17 mouse cellular contexts compared by ENCODE assay signal in genomic region chr4:129850491-129850890, GRCm38 (mm10). TPM values are rescaled to one million over a fixed set of nuclear protein-coding genes. Genes with fewer than 3 reads are reported as not detected.
DNase-seq lines count a peak whose midpoint lies in the region; ATAC-seq and TF ChIP-seq lines count a peak whose summit lies in the region.
"Had no signal": no experiment of that assay in that cellular context is flagged by ENCODE, and none has a peak within 500 bp of the region (broad histone marks: within the 10 kb centered on the region; RNA-seq: fewer than 3 reads in every experiment).

No protein-coding gene starts in this region.

- H3K27me3 ChIP-seq in forebrain, postnatal 0 days (ENCODE audit: insufficient read depth, low read length), result no peaks in the 10 kb centered on the region
- no peaks in the 10 kb centered on the region for H3K27me3 ChIP-seq in forebrain, embryonic 12.5 days
- H3K27me3 ChIP-seq in lung, postnatal 0 days (replicated peaks; ENCODE audit: insufficient read depth, low read length), result no peaks in the 10 kb centered on the region
- H3K27me3 ChIP-seq in limb, embryonic 14.5 days (ENCODE audit: control insufficient read depth, insufficient read depth, low read length), result no peaks in the 10 kb centered on the region
- H3K27me3 ChIP-seq: embryonic facial prominence, embryonic 12.5 days; heart, embryonic 15.5 days; hindbrain, embryonic 13.5 days; liver, embryonic 12.5 days had no signal

- H3K27ac ChIP-seq in forebrain, postnatal 0 days (ENCODE audit: low read depth, low read length), result no peak overlapping the region
- no peak overlapping the region for H3K27ac ChIP-seq in forebrain, embryonic 12.5 days
- no peak overlapping the region for H3K27ac ChIP-seq in lung, postnatal 0 days (ENCODE audit: low read length)
- no peak overlapping the region for H3K27ac ChIP-seq in limb, embryonic 14.5 days (replicated peaks; ENCODE audit: low read depth, low read length)
- H3K27ac ChIP-seq: embryonic facial prominence, embryonic 12.5 days; heart, embryonic 15.5 days; hindbrain, embryonic 13.5 days; liver, embryonic 12.5 days; midbrain, embryonic 10.5 days had no signal

- no peak overlapping the region for H3K4me3 ChIP-seq in forebrain, postnatal 0 days (ENCODE audit: low read depth, low read length)
- H3K4me3 ChIP-seq in forebrain, embryonic 12.5 days (replicated peaks), result no peak overlapping the region
- no peak overlapping the region for H3K4me3 ChIP-seq in lung, postnatal 0 days (ENCODE audit: low read depth, low read length)
- no peak overlapping the region for H3K4me3 ChIP-seq in limb, embryonic 14.5 days (replicated peaks; ENCODE audit: low read length)
- H3K4me3 ChIP-seq: embryonic facial prominence, embryonic 12.5 days; heart, embryonic 15.5 days; hindbrain, embryonic 13.5 days; liver, embryonic 12.5 days; midbrain, embryonic 10.5 days had no signal

- H3K4me1 ChIP-seq in forebrain, postnatal 0 days (ENCODE audit: insufficient read depth), result no peaks in the 10 kb centered on the region
- H3K4me1 ChIP-seq in forebrain, embryonic 12.5 days, result no peaks in the 10 kb centered on the region
- no peaks in the 10 kb centered on the region for H3K4me1 ChIP-seq in lung, postnatal 0 days (ENCODE audit: insufficient read depth, low read depth, low read length)
- H3K4me1 ChIP-seq in limb, embryonic 14.5 days (ENCODE audit: control insufficient read depth, insufficient read depth, low read length), result no peaks in the 10 kb centered on the region
- H3K4me1 ChIP-seq: midbrain, embryonic 10.5 days had no signal

- no peak overlapping the region for H3K4me2 ChIP-seq in forebrain, postnatal 0 days (ENCODE audit: low read depth)
- H3K4me2 ChIP-seq in forebrain, embryonic 12.5 days, result no peak overlapping the region
- no peak overlapping the region for H3K4me2 ChIP-seq in lung, postnatal 0 days (replicated peaks; ENCODE audit: low read depth, low read length)
- no peak overlapping the region for H3K4me2 ChIP-seq in limb, embryonic 14.5 days (replicated peaks; ENCODE audit: low read depth, low read length, severe bottlenecking)
- H3K4me2 ChIP-seq: embryonic facial prominence, embryonic 12.5 days; heart, embryonic 15.5 days; hindbrain, embryonic 13.5 days; liver, embryonic 12.5 days had no signal

- H3K9ac ChIP-seq in forebrain, postnatal 0 days, result no peak overlapping the region
- H3K9ac ChIP-seq in forebrain, embryonic 12.5 days, result no peak overlapping the region
- no peak overlapping the region for H3K9ac ChIP-seq in lung, postnatal 0 days (replicated peaks; ENCODE audit: low read depth)
- no peak overlapping the region for H3K9ac ChIP-seq in limb, embryonic 14.5 days (ENCODE audit: low read depth, low read length, severe bottlenecking)
- H3K9ac ChIP-seq: embryonic facial prominence, embryonic 12.5 days; heart, embryonic 15.5 days; hindbrain, embryonic 13.5 days; liver, embryonic 12.5 days had no signal

- no peak for DNase-seq in forebrain, postnatal 0 days
- no peak for DNase-seq in lung, postnatal 0 days (ENCODE audit: low spot score)
- DNase-seq in lung, postnatal 10 days, result no peak
- DNase-seq in embryo, embryonic 11 days, result peak; percentile 68
- DNase-seq in limb, embryonic 14.5 days (ENCODE audit: low spot score), result peak; percentile 55
- no peak for DNase-seq in left cerebral cortex, adult 11 months (ENCODE audit: low spot score)
- no peak for DNase-seq in adrenal gland, postnatal 25 days
- DNase-seq: adrenal gland, postnatal 10 days; cerebellum, adult 9-10 months; heart, adult 11 months; kidney, adult 2 months had no signal

- H3K36me3 ChIP-seq in forebrain, postnatal 0 days (ENCODE audit: insufficient read depth), result peaks cover 31% of the 10 kb centered on the region
- H3K36me3 ChIP-seq in forebrain, embryonic 12.5 days (replicated peaks), result peaks cover 54% of the 10 kb centered on the region
- H3K36me3 ChIP-seq in lung, postnatal 0 days (ENCODE audit: insufficient read depth, low read length), result peaks cover 17% of the 10 kb centered on the region; the same call in 1 of the 2 replicates
- H3K36me3 ChIP-seq in limb, embryonic 14.5 days (ENCODE audit: control insufficient read depth, insufficient read depth, low read length), result peaks cover 60% of the 10 kb centered on the region

- ATAC-seq in forebrain, postnatal 0 days, result no peak
- ATAC-seq in forebrain, embryonic 12.5 days (ENCODE audit: low FRiP score), result no peak
- ATAC-seq in lung, postnatal 0 days, result no peak
- ATAC-seq in limb, embryonic 14.5 days (ENCODE audit: low FRiP score, low read depth), result peak; percentile 59; the same call in 1 of the 2 replicates
- ATAC-seq: liver, embryonic 12.5 days had no signal

- TF ChIP-seq EP300 in lung, postnatal 0 days (IDR thresholded peaks at IDR 0.05), result no peak

- peak; percentile 37; the same call in 1 of the 2 replicates for TF ChIP-seq CTCF in forebrain, postnatal 0 days (IDR thresholded peaks at IDR 0.05; ENCODE audit: low read depth)
- TF ChIP-seq CTCF in lung, postnatal 0 days (IDR thresholded peaks at IDR 0.05), result peak; percentile 41

- 72% methylated on average over 2 of the region's 2 CpGs for WGBS in forebrain, postnatal 0 days
- WGBS in forebrain, embryonic 12.5 days, result 65% methylated on average over 2 of the region's 2 CpGs
- WGBS in lung, postnatal 0 days, result 88% methylated on average over 2 of the region's 2 CpGs
- 23% methylated on average over 2 of the region's 2 CpGs for WGBS in limb, embryonic 14.5 days

- no peaks in the 10 kb centered on the region for H3K9me3 ChIP-seq in forebrain, postnatal 0 days (ENCODE audit: low read length)
- H3K9me3 ChIP-seq in forebrain, embryonic 12.5 days, result no peaks in the 10 kb centered on the region
- no peaks in the 10 kb centered on the region for H3K9me3 ChIP-seq in lung, postnatal 0 days (ENCODE audit: low read length)
- H3K9me3 ChIP-seq in limb, embryonic 14.5 days (ENCODE audit: control insufficient read depth, low read length), result no peaks in the 10 kb centered on the region
- H3K9me3 ChIP-seq: embryonic facial prominence, embryonic 12.5 days; heart, embryonic 15.5 days; hindbrain, embryonic 13.5 days; liver, embryonic 12.5 days; midbrain, embryonic 10.5 days had no signal

- no peak for TF ChIP-seq POLR2A in limb, embryonic 14.5 days (IDR thresholded peaks at IDR 0.05; ENCODE audit: borderline replicate concordance, extremely low read depth, insufficient read depth, insufficient read length)

RNA-seq across cellular contexts. Expression of gene Ptp4a2, which starts 39.5 kb away (rescaled TPM):
- 123 and 131 TPM in 2 replicates for total RNA-seq in forebrain, postnatal 0 days (2014; rRNA removed)
- polyA plus RNA-seq in forebrain, postnatal 0 days (2015; fragmentation: Nextera tagmentation; extraction: Ambion mirVana), result 252 and 270 TPM in 2 replicates
- polyA plus RNA-seq in forebrain, embryonic 12.5 days (2016; fragmentation: Nextera tagmentation; extraction: Ambion mirVana), result 375 and 407 TPM in 2 replicates
- polyA plus RNA-seq in lung, postnatal 0 days (2015; fragmentation: Nextera tagmentation; extraction: Ambion mirVana), result 318 and 349 TPM in 2 replicates
- 106 and 111 TPM in 2 replicates for polyA plus RNA-seq in limb, embryonic 14.5 days (2012; rRNA removed)
- 296 and 311 TPM in 2 replicates for polyA plus RNA-seq in limb, embryonic 14.5 days (2014; fragmentation: Nextera tagmentation; extraction: Ambion mirVana)
- 401 TPM in 2 replicates for total RNA-seq in adrenal gland, postnatal 25 days (2021)

Comparison
In these comparisons a context has a peak if more than half of its experiments do, and no peak if none do; other contexts are left out.
1. DNase-seq: peak in embryo, embryonic 11 days (single experiment) and limb, embryonic 14.5 days (single experiment); none in forebrain, postnatal 0 days (single experiment), lung, postnatal 0 days (single experiment), lung, postnatal 10 days (single experiment), left cerebral cortex, adult 11 months (single experiment) and adrenal gland, postnatal 25 days (single experiment).